Mouse (Mus musculus) spleen, adult 2 months (tissue): ENCODE results near the gene Bcdin3d.

Experiments
- CTCF ChIP-seq: fragments of 200-500 bp; IDR thresholded peaks from 2 replicates; pipeline ENCODE4 v1.5.1; 2011; ENCODE audit warnings: mild to moderate bottlenecking, inconsistent platforms; ENCODE audit not compliant: insufficient read depth, insufficient read length, insufficient replicate concordance; ENCODE audit errors: extremely low read depth
- POLR2A ChIP-seq: fragments of 200-500 bp; IDR thresholded peaks from 2 replicates; pipeline ENCODE4 v1.6.1; 2011; ENCODE audit warnings: low read depth, low read length, inconsistent platforms

- no peak for TF ChIP-seq CTCF
- no peak for TF ChIP-seq POLR2A
Measured at GRCm38 (mm10) chr15:99420101-99420500, 54.4 kb downstream of the Bcdin3d start.
